Mouse (Mus musculus) kidney, embryonic 15.5 days (tissue): Measurements from ENCODE around the gene Tm2d3. TPM values are rescaled to one million over a fixed set of nuclear protein-coding genes. Genes with fewer than 3 reads are reported as not detected.

Experiments
- ATAC-seq: fragments of 200-750 bp; cut with Nextera tagmentation; replicated peaks from 2 replicates; pipeline ENCODE4 v1.8.0; 2017; ENCODE audit warnings: moderate TSS enrichment; ENCODE audit not compliant: low FRiP score
- H3K27ac ChIP-seq: fragments of 300-500 bp; sonication (generic); 2 replicates; pipeline ENCODE4 v1.5.1; 2015; ENCODE audit warnings: mild to moderate bottlenecking, inconsistent platforms
- H3K27me3 ChIP-seq: fragments of 300-500 bp; sonication (generic); 2 replicates; pipeline ENCODE4 v1.6.1; 2015; ENCODE audit warnings: inconsistent platforms
- H3K36me3 ChIP-seq: fragments of 300-500 bp; sonication (generic); 2 replicates; pipeline ENCODE4 v1.6.1; 2015; ENCODE audit warnings: inconsistent platforms
- H3K4me1 ChIP-seq: fragments of 300-500 bp; sonication (generic); 2 replicates; pipeline ENCODE4 v1.6.1; 2015; ENCODE audit warnings: inconsistent platforms
- H3K4me2 ChIP-seq: fragments of 300-500 bp; sonication (generic); 2 replicates; pipeline ENCODE4 v1.6.1; 2015; ENCODE audit warnings: moderate library complexity, mild to moderate bottlenecking, inconsistent platforms
- H3K4me3 ChIP-seq: fragments of 300-500 bp; sonication (generic); replicated peaks from 2 replicates; pipeline ENCODE4 v1.5.1; 2015; ENCODE audit warnings: mild to moderate bottlenecking, inconsistent platforms
- H3K9ac ChIP-seq: fragments of 300-500 bp; sonication (generic); 2 replicates; pipeline ENCODE4 v1.6.1; 2015; ENCODE audit warnings: mild to moderate bottlenecking, inconsistent platforms
- H3K9me3 ChIP-seq: fragments of 300-500 bp; sonication (generic); replicated peaks from 2 replicates; pipeline ENCODE4 v1.6.1; 2016; ENCODE audit warnings: inconsistent platforms
- WGBS: fragments of 180-500 bp; shearing (Covaris S2); methylation state at CpG from one replicate; pipeline ENCODE4 v1.1.7; 2015; ENCODE audit warnings: mixed read lengths; 5-methylcytosine and 5-hydroxymethylcytosine counted together
- polyA plus RNA-seq: library from polyadenylated mRNA; unstranded; fragments of >200 nt; fragmentation: Nextera tagmentation; extraction: Ambion mirVana; gene quantifications from 2 replicates; pipeline ENCODE4 v1.2.1, GENCODE M21; 2015

The Tm2d3 gene
- 88.1 and 89.8 TPM in 2 replicates for polyA plus RNA-seq

DNA sequence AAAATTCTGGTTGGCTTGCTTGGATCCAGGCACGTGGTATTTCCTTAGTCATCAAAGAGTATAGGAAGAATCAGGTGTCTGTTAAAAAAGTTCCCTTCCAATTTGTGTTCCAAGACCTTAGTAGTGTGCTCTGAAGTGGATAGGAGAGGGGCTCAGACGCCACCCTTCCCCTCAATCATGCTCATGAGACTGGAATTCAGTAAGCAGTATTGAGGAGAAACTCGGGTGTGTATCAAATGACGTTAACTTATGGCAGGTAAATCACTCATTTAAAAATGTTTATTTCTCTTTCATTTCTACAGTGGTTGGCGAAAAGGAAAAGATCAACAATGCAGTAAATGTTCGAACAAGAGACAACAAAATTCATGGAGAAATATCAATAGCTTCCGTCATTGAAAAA lies at the start of gene Tm2d3:
Tm2d3 (plus strand) TSS at position 301 of the 400 bp plus-strand sequence.
- Histone ChIP-seq H3K4me2 (no peak within 1 kb of the TSS), H3K27me3 (no peaks in the 10 kb centered on the region), H3K27ac (no peak within 1 kb of the TSS), H3K4me1 (peaks cover 15% of the 10 kb centered on the region), H3K4me3 (no peak within 1 kb of the TSS), H3K9me3 (no peaks in the 10 kb centered on the region), H3K36me3 (peaks cover 14% of the 10 kb centered on the region), H3K9ac (no peak within 1 kb of the TSS)
- 88% methylated on average over 7 of the region's 7 CpGs for WGBS
- no peak for ATAC-seq

DNA sequence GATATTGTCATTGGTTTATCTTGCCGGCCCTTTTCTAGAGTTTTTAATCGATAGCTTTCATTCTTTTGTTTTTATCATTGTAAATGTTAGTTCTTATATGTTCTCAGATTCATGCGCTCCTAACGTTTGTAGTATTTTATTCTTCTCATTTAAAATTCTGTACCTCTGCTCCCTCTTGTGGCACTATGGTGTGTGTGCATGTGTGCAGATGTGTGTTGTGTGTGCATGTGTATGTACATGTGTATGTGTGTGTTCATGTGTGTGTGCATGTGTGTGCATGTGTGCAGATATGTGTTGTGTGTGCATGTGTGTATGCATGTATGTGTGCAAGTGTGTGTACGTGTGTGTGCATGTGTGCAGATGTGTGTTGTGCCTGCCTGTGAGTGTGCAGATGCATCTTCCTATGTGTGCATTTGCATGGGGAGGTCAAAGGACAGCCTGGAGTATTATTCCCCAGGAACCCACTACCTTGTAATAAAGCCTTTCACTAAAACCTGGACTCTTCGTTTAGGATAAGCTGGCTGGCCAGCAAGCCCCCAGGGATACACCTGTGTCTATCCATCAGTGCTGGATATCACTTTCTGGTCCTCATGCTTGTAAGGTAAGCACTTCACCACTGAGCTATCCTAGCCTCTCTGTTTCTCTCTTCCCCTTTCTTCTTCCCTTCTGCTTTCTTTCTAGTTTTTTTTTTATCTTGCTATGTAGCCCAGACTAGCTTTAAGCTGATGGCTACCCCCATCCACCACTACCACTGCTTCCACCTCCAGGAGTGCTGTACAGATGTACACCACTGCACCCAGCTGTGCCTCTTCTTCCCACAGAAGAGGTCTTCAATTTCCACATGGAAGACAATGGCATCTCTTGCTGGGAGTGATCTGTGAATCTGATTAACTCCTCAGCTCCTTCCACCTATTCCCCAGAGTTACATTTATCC lies 48.3 kb upstream of the Tm2d3 start:
- H3K27me3 ChIP-seq = peaks cover 14% of the 10 kb centered on the region; the same call in 1 of the 2 replicates

DNA sequence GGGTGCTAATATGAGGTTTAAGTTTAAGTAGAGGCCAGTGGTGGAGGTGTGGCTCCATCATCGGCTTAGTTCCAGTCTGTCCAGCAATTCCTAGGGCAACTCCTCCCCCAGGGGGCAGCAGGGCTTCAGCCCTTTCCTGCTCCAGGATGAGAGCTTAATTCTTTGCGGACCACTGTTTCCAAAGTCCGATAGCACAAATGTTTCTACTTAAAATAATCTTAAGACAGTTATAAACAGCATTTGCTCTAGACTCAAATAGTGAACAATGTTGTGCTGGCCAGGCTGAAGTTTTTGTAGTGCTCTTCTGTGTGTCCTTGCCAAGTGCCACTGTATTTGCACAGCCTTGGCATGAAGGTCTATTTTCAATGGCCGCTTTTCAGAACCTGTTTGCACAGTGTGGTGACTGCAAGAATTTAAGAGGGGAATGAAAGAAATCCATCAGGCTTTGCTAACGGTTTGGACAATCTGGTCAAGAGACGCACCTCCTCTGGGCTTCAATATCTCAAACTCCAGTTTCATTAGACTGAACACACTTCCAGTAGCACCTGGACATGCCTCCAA lies 47.0 kb upstream of the Tm2d3 start:
- Histone ChIP-seq H3K27ac (no peak overlapping the region), H3K4me3 (peak overlapping the region; percentile 76), H3K4me2 (peak overlapping the region; percentile 90), H3K9me3 (no peaks in the 10 kb centered on the region), H3K36me3 (peaks cover 10% of the 10 kb centered on the region), H3K27me3 (peaks cover 14% of the 10 kb centered on the region; the same call in 1 of the 2 replicates), H3K4me1 (peaks cover 18% of the 10 kb centered on the region), H3K9ac (no peak overlapping the region)
- ATAC-seq = 0 out of 2 replicates have a peak, but pooled peaks have one; percentile 0
- WGBS = 32% methylated on average over 6 of the region's 6 CpGs

More for the DNA sequence above, 48.3 kb upstream of the Tm2d3 start:
- H3K27ac ChIP-seq = no peak overlapping the region
- peaks cover 18% of the 10 kb centered on the region for H3K4me1 ChIP-seq
- no peaks in the 10 kb centered on the region for H3K9me3 ChIP-seq
- H3K36me3 ChIP-seq = no peaks in the 10 kb centered on the region; the same call in 1 of the 2 replicates
- WGBS = 73% methylated on average over 6 of the region's 6 CpGs
- H3K9ac ChIP-seq = no peak overlapping the region
- ATAC-seq = no peak
- no peak overlapping the region for H3K4me3 ChIP-seq
- H3K4me2 ChIP-seq = no peak overlapping the region

DNA sequence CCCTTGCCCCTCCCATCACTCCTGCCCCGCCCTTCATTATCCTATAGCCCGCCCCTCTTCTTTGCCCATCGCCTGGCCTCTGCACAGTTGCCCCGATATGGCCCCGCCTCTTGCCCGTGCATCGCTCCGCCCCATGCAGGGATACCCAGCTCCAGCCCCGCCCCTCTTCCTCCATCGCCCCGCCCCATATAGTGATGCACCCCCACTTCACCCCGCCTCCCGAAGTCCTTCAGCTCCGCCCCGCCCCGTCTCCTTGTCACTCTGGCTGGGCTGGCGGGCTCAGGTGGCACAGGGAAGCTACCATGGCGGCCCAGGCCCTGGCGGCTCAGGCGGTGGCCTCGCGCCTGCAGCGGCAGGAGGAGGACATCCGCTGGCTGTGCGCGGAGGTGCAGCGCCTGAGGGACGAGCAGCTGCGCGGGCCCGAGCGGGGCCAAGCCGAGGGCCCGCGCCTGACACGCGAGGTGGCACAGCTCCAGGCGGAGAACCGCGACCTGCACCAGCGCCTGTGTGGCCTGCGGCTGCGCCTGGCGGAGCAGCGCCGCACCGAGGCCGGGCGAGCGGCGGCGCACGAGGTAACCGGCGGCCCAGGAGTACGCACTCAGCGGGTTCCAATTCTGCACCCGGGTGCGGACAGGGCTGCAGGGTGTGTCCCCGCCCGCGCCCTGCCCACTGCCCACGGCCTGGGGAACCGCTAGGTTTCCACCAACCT lies 46.2 kb upstream of the Tm2d3 start, which contains the start of gene Tarsl2:
Tarsl2 (plus strand) TSS at position 256 of the 709 bp plus-strand sequence.
- 1% methylated on average over 63 of the region's 64 CpGs for WGBS
- ATAC-seq = peak; percentile 96
- Histone ChIP-seq H3K9ac (peak within 1 kb of the TSS; percentile 67), H3K4me2 (peak within 1 kb of the TSS; percentile 90), H3K4me1 (peaks cover 18% of the 10 kb centered on the region), H3K9me3 (peaks cover 5% of the 10 kb centered on the region), H3K27me3 (peaks cover 14% of the 10 kb centered on the region; the same call in 1 of the 2 replicates), H3K36me3 (peaks cover 19% of the 10 kb centered on the region), H3K27ac (peak within 1 kb of the TSS; percentile 85), H3K4me3 (peak within 1 kb of the TSS; percentile 76)

DNA sequence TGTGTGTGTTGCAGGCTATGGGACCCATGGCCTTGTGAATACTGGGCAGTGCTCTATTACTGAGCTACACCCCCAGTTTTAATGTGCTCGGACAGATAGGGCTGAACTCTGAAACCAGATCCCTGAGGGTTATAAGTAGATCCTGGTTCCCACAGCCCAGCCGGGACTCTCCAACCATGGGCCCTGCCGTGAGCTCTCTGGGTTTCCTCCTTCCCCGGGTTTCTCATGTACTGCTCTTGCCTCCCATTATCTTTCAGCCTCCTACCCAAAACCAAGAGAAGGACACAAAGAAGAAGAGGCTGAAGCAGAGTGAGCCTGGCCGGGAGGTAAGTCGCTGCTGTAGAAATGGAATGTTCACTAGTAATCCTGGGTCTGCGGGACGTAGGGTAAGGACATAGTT lies 45.0 kb upstream of the Tm2d3 start:
- Histone ChIP-seq H3K9me3 (peaks cover 5% of the 10 kb centered on the region), H3K9ac (no peak overlapping the region), H3K27ac (no peak overlapping the region), H3K4me2 (no peak overlapping the region), H3K36me3 (peaks cover 24% of the 10 kb centered on the region), H3K4me1 (peaks cover 18% of the 10 kb centered on the region), H3K27me3 (peaks cover 14% of the 10 kb centered on the region; the same call in 1 of the 2 replicates), H3K4me3 (0 out of 2 replicates have a peak overlapping the region, but pooled peaks have one; percentile 2)
- no peak for ATAC-seq
- 72% methylated on average over 8 of the region's 8 CpGs for whole genome bisulfite sequencing

DNA sequence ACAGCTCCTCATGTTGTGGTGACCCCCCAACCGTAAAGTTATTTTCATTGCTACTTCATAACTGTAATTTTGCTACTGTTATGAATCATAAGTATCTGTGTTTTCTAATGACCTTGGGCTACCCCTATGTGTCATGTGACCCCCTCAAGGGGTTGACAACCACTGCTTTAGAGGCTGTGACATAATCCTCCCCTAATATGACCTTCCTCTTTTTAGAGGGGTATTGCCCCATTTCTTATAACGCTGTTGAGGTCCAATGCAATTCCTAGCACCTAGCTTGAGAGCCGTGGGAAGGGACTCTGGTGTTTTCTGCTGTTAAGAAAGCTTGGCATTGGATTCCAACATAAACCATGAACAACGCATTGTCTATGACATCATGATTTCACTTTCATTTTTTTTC lies 40.3 kb upstream of the Tm2d3 start:
- peaks cover 5% of the 10 kb centered on the region for H3K9me3 ChIP-seq
- H3K27me3 ChIP-seq = no peaks in the 10 kb centered on the region
- H3K4me3 ChIP-seq = no peak overlapping the region
- no peak overlapping the region for H3K4me2 ChIP-seq
- peaks cover 49% of the 10 kb centered on the region for H3K36me3 ChIP-seq
- H3K4me1 ChIP-seq = 0 out of 2 replicates have a peak, but pooled peaks cover 3% of the 10 kb centered on the region
- ATAC-seq = no peak
- no peak overlapping the region for H3K9ac ChIP-seq
- 89% methylated on average over 4 of the region's 4 CpGs for WGBS
- no peak overlapping the region for H3K27ac ChIP-seq

DNA sequence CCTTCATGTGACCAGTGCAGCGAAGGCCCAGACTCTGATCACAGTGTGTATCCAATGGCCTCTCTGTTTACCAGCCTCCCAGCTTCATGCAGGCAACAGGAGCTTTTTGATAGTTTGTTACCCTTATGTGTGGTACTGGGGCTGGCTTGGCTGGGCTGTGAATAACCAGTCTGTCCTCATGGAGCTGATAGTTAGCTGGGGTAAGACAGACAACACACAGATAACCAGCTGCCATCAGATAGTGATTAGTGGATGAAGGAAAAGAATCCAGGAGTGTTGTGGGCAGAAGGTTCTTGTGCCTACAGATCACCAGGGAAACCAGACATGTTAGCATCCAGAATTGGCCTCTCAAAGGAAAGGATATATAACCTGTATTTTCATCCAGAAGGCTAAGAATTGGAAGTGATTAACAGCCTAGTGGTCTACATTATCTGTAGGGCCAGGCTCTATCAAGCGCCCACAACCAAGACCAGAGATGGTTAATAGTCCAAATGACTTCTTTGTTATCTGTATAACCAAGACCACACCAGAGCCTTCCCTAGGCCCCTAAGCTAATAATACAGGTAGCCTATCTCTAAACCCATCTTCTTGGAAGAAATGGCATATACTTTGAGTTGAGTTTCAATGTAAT lies 33.4 kb upstream of the Tm2d3 start:
- no peak for ATAC-seq
- H3K27ac ChIP-seq = no peak overlapping the region
- peaks cover 33% of the 10 kb centered on the region for H3K36me3 ChIP-seq
- no peak overlapping the region for H3K4me3 ChIP-seq
- no peaks in the 10 kb centered on the region for H3K9me3 ChIP-seq
- H3K9ac ChIP-seq = no peak overlapping the region
- H3K27me3 ChIP-seq = no peaks in the 10 kb centered on the region
- H3K4me1 ChIP-seq = 0 out of 2 replicates have a peak, but pooled peaks cover 1% of the 10 kb centered on the region
- no peak overlapping the region for H3K4me2 ChIP-seq
- WGBS = 84% methylated on average over 2 of the region's 2 CpGs

DNA sequence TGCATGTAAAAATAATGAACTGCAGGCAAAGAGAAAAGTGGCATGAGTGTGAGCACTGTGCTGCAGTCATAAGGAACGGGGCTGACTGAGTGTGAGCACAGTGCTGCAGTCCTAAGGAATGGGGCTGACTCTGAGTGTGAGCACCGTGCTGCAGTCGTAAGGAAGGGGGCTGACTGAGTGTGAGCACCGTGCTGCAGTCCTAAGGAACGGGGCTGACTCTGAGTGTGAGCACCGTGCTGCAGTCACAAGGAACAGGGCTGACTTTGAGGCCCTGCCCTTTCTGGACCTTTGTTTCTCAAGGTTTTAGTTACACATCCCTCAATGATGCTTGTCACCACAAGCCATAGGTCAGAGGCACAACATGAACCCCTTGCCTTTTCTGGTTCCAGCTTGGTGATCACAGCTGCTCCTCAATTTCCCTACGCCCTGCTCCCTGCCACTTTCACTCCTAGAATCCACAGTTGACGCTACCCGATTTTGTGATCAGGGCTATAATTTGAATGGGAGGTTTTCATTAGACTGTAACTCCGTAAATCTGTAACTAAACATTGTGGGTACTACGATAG lies 27.7 kb upstream of the Tm2d3 start:
- H3K9ac ChIP-seq = no peak overlapping the region; the same call in 1 of the 2 replicates
- H3K4me2 ChIP-seq = peak overlapping the region; percentile 30
- ATAC-seq = peak; percentile 87

DNA sequence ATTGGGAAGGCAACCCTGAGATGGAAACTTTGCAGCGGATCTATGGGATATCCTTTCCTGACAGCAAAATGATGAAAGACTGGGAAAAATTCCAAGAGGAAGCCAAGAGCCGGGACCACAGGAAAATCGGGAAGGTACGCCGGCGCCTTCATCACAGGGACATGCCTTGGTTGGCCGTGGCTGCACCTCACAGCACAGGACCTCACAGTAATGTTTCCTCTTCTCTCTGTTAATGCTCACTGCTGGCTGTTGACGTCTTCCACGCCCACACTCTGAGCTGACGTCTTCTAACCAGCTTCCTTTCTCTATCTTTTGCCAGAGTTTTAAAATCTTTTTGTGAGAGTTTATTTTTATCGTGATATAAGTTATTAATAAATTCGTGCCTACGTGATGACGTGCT lies 27.1 kb upstream of the Tm2d3 start:
- H3K9me3 ChIP-seq = no peaks in the 10 kb centered on the region
- peak; percentile 64; the same call in 1 of the 2 replicates for ATAC-seq
- peaks cover 23% of the 10 kb centered on the region for H3K36me3 ChIP-seq
- 60% methylated on average over 14 of the region's 14 CpGs for WGBS
- H3K4me3 ChIP-seq = no peak overlapping the region
- H3K4me1 ChIP-seq = peaks cover 11% of the 10 kb centered on the region; the same call in 1 of the 2 replicates
- no peak overlapping the region for H3K9ac ChIP-seq
- no peaks in the 10 kb centered on the region for H3K27me3 ChIP-seq
- H3K4me2 ChIP-seq = peak overlapping the region; percentile 30
- H3K27ac ChIP-seq = peak overlapping the region; percentile 54

More for the DNA sequence above, 27.7 kb upstream of the Tm2d3 start:
- H3K27me3 ChIP-seq = no peaks in the 10 kb centered on the region
- 41% methylated on average over 11 of the region's 11 CpGs for WGBS
- peak overlapping the region; percentile 54 for H3K27ac ChIP-seq
- H3K9me3 ChIP-seq = no peaks in the 10 kb centered on the region
- H3K4me3 ChIP-seq = no peak overlapping the region
- peaks cover 24% of the 10 kb centered on the region for H3K36me3 ChIP-seq
- peaks cover 11% of the 10 kb centered on the region; the same call in 1 of the 2 replicates for H3K4me1 ChIP-seq

DNA sequence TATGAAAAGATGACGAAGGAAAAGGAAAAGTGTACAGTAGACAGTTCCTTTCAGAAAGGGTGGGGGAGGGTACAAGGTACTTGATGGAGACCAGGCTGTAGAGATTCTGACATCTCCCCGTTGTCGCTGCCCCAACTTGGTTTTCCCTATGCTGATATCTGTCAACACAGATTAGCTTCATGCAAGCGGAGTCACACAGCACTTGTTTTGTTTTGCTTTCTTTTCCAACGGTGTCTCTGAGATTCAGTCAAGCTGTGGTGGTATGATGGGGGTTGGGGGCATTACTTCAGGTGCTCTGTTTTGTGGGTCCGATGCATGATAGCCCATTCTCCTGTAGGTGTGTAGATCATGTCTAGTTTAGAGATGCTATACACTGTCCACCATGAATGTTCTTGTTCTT lies 23.5 kb upstream of the Tm2d3 start:
- no peaks in the 10 kb centered on the region for H3K9me3 ChIP-seq
- H3K36me3 ChIP-seq = peaks cover 17% of the 10 kb centered on the region; the same call in 1 of the 2 replicates
- H3K9ac ChIP-seq = no peak overlapping the region
- H3K4me3 ChIP-seq = no peak overlapping the region
- peaks cover 11% of the 10 kb centered on the region; the same call in 1 of the 2 replicates for H3K4me1 ChIP-seq
- H3K4me2 ChIP-seq = no peak overlapping the region
- 91% methylated on average over 6 of the region's 6 CpGs for WGBS
- no peaks in the 10 kb centered on the region for H3K27me3 ChIP-seq
- no peak overlapping the region for H3K27ac ChIP-seq
- no peak for ATAC-seq

DNA sequence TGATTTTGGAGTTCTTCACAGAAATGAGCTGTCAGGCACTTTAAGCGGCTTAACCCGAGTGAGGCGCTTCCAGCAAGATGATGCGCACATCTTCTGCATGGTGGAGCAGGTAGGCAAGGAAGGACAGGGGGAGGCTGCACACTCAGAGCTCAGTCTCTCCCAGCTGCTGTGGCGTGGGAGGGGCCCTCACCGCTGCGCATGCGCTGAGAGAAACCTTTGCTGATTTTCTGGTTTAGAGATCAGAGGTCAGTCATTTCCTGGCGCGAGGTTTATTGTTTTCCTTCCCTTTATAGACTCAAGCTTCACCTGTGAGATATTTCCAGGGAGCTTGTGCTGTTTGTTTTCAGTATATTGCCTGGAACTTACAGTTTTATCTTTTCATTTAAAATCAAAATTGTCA lies 12.9 kb upstream of the Tm2d3 start:
- Histone ChIP-seq H3K9me3 (no peaks in the 10 kb centered on the region), H3K9ac (no peak overlapping the region), H3K4me2 (no peak overlapping the region), H3K27ac (no peak overlapping the region), H3K4me1 (peaks cover 5% of the 10 kb centered on the region; the same call in 1 of the 2 replicates), H3K36me3 (peaks cover 16% of the 10 kb centered on the region), H3K27me3 (no peaks in the 10 kb centered on the region), H3K4me3 (no peak overlapping the region)
- WGBS = 47% methylated on average over 10 of the region's 10 CpGs
- ATAC-seq = no peak
